Mouse (Mus musculus) erythroblast, embryonic 14.5 days (primary cell): ENCODE data around the gene Cadps2.

ENCODE experiments used
- GATA1 ChIP-seq: IDR thresholded peaks from 2 replicates; pipeline ENCODE4 v1.6.1; 2012; ENCODE audit warnings: low read length, inconsistent platforms, mixed read lengths
- TAL1 ChIP-seq: IDR thresholded peaks from 3 replicates; pipeline ENCODE4 v1.6.1; 2012; ENCODE audit warnings: low read length, inconsistent platforms, mixed read lengths

GRCm38 (mm10) chr6:23740010-23740409 is 99.2 kb downstream of the Cadps2 start:
- no peak for TF ChIP-seq GATA1
- TF ChIP-seq TAL1 = no peak
